Mouse (Mus musculus): ENCODE measurements at regions not wholly inside any gene's neighbourhood (a gene's known extent, or its start where the extent isn't known, plus 50 kb on each side); places are given as distances from the start of the nearest gene placed in this dataset.

DNA sequence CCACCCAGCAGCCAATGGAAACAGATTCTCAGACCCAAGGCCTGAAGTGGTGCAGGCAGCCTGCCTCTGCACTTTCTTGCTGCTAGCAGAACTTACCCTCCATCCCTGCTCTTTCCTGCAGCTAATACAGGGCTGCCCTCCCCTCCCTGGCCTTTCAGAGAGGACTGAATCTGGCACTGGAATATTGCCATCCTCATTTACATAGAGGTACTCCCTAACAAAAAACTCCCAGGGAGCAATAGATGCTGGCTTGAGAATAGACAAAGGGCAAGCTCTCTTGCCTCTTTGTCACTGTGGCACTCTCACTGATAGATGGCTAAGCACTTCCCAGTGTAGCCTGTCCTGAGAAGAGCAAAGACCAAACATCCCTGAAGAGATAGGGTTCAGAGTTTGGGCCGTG, 1088.0 kb downstream of the D3Ertd751e start:
- intact Hi-C loops (cut with DNase I): no loop called here
- TF ChIP-seq CTCF (IDR thresholded peaks at IDR 0.05): no peak
- H3K4me3 ChIP-seq: no peak overlapping the region
- DNase-seq (ENCODE audit: extremely low spot score in 1 of 2, low spot score in 2 of 2): no peak
- H3K27ac ChIP-seq: no peak overlapping the region

DNA sequence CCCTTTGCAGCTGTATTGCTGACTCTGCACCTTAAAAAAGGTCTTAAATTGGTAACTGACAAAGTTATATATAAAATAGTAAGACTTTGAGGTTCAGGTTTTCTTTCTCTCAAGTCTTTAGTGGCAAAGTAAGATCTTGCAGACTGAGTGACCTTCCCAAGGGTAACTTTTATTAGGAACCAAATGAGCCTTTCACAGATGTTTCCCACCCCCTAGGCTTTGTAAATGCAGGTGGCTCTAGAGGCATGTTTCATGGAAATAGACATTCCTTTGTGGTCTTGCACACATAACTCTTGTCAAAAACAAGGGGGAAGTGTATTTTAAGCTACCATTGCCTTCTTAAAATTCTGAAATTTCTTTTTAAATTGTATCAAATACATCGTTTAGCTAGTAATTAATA, 1125.0 kb downstream of the D3Ertd751e start:
- intact Hi-C loops (cut with DNase I): no loop called here
- DNase-seq (ENCODE audit: extremely low spot score in 1 of 2, low spot score in 2 of 2): no peak
- Histone ChIP-seq H3K27ac (no peak overlapping the region), H3K4me3 (no peak overlapping the region)
- TF ChIP-seq CTCF (IDR thresholded peaks at IDR 0.05): no peak

DNA sequence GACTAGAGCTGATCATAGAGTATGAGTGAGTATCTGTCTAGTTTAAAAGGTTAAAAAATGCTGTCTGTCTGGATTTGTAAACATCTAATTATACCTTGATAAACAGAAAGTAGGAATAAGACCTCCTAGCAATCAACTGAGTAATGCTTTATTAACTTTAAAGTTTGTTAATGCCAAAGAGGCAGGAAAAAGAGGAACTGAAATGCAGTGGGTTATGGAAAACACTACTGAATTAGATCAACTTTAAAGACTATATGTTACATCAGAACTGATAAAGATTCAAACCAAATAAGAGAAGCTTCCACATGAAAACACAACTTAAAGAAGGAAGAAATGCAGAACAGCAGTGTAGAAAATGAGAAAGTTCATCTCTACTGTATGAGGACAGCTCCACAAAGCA, 1136.6 kb downstream of the D3Ertd751e start:
- no peak for DNase-seq (ENCODE audit: extremely low spot score in 1 of 2, low spot score in 2 of 2)
- no peak overlapping the region for H3K27ac ChIP-seq
- TF ChIP-seq CTCF (IDR thresholded peaks at IDR 0.05): no peak
- no peak overlapping the region for H3K4me3 ChIP-seq
- intact Hi-C loops (cut with DNase I): no loop called here

DNA sequence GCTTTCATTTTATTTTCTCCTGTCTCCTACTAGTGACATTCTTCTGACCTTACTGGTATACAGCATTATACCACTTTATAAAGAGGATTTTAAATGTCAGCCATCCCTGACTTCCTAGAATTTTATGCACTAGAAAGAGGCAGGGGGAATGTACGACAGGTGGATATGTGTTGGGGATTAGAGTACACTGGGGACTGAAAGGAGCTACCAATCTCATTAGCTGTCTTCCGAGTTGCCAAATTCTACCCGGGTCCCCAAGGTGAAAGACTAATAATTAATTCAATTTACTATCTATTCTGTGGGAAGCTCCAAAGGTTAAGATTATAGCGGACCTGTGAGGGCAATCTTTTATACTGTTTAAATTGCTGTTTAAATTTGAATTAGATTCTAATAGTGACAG, 1142.1 kb downstream of the D3Ertd751e start:
- intact Hi-C loops (cut with DNase I): no loop called here
- H3K4me3 ChIP-seq: no peak overlapping the region
- no peak overlapping the region for H3K27ac ChIP-seq
- no peak for TF ChIP-seq CTCF (IDR thresholded peaks at IDR 0.05)
- no peak for DNase-seq (ENCODE audit: extremely low spot score in 1 of 2, low spot score in 2 of 2)

DNA sequence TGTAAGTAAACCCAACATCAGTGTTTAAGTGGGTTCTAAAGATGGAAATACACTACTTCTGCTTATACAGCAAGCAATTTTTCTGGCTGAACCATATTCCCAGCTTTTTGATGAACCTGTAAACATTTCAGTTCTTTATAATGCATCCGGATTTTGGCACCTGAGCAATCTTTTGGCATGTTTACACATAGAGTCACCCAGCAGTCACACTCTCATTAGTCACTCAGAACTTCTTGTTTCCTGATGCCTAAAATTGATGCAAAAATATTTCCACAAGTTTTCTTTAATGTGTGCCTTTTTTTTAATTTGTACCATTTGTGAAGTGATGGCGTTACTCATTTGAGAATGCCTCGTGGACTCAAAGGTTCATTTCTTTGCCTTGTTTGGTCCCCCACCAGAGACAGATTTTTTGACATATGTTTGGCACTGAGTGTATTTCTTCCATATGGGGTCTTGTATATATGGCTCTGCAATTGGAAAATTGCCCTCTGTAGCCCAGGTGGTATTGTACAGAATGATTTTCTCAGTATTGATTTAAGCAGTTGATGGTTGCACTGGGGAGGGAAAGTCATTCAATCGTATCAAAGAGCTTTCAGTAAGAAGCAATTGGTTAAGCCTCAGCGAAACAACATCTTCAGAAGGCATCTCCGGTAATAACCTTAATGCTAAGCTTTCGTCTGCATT, 1149.7 kb downstream of the D3Ertd751e start:
- intact Hi-C loops (cut with DNase I): no loop called here
- no peak for DNase-seq (ENCODE audit: extremely low spot score in 1 of 2, low spot score in 2 of 2)
- no peak for TF ChIP-seq CTCF (IDR thresholded peaks at IDR 0.05)

DNA sequence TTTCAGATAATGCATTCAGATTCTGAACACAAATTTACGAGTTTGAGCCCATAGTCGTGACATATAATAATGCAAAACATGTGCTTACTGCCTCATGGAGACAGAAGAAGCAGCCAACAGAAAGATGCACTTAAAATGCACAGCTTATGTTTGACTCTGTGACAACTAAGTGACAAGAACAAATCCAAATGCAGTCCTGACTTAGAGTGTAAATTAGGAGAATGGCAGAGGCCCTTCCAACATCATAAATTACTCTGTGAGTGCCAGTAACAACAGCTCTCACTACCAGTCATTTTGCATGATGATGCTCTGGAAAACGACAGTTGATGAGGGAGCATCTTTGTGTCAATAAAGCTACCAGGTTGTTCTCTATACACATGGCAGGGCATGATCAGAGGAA, 1153.4 kb downstream of the D3Ertd751e start:
- intact Hi-C loops (cut with DNase I): no loop called here
- no peak overlapping the region for H3K4me3 ChIP-seq
- no peak for TF ChIP-seq CTCF (IDR thresholded peaks at IDR 0.05)
- H3K27ac ChIP-seq: no peak overlapping the region
- no peak for DNase-seq (ENCODE audit: extremely low spot score in 1 of 2, low spot score in 2 of 2)

More for the DNA sequence above, 1149.7 kb downstream of the D3Ertd751e start:
- no peak overlapping the region for H3K4me3 ChIP-seq
- H3K27ac ChIP-seq: no peak overlapping the region

DNA sequence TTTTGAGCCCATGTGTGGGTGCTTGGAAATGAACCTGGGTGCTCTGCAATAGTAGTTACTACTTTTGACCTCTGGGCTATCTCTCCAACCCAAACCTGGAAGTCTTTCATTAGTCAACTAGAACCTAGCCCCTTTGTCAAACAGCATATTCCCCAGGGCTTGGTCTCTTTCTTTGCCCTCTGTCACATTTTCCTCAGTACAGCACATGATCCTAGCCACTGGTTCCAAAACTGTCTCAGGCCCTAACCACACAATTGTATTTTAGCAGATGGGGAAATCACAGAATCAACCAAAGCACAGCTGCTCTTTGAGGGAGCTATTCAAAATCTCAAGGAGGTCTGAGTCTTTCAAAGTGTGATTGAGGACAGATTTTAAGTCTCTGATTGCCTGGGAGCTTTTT, 1155.5 kb downstream of the D3Ertd751e start:
- intact Hi-C loops (cut with DNase I): no loop called here
- Histone ChIP-seq H3K27ac (no peak overlapping the region), H3K4me3 (no peak overlapping the region)
- no peak for DNase-seq (ENCODE audit: extremely low spot score in 1 of 2, low spot score in 2 of 2)
- no peak for TF ChIP-seq CTCF (IDR thresholded peaks at IDR 0.05)

DNA sequence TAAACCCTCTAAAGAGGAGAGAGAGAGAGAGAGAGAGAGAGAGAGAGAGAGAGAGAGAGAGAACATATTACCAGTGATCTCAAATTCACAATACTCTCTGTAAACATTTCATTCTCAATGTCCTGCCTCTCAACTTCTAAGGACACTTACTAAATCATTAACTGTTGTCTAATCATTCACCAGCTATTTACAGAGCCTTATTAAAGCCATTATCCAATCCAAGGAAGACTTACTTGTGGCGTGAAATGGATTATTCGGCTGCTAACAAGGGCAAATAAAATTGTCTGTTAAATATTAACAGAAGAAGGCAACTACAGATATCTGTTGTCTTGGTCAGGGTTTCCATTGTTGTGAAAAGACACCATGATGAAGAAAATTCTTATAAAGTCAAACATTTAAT, 1156.5 kb downstream of the D3Ertd751e start:
- intact Hi-C loops (cut with DNase I): no loop called here
- no peak for TF ChIP-seq CTCF (IDR thresholded peaks at IDR 0.05)
- Histone ChIP-seq H3K4me3 (no peak overlapping the region), H3K27ac (no peak overlapping the region)
- DNase-seq (ENCODE audit: extremely low spot score in 1 of 2, low spot score in 2 of 2): no peak

DNA sequence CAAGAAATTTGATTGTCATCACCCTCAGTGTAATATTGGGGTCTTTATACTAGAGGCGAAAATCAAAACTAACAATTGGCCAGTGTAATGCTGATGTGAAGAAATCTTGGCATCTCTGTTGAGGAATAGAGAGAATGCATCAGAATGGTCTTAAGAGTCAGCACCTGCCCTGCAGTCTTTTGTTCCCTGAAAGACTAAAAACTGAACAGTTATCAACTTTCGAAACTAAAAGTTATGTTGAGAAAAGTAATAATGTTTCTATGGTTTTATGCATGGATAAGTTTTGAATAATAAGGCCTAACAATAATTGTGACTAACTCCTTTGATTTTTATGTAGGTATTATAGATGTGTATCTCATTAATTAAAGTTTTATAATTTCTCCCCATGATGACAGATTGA, 1158.6 kb downstream of the D3Ertd751e start:
- TF ChIP-seq CTCF (IDR thresholded peaks at IDR 0.05): no peak
- Histone ChIP-seq H3K4me3 (no peak overlapping the region), H3K27ac (no peak overlapping the region)
- intact Hi-C loops (cut with DNase I): loop anchor here (2.0 kb wide), 1 partner anchor 116 kb away; no protein-coding TSS in a partner anchor
- no peak for DNase-seq (ENCODE audit: extremely low spot score in 1 of 2, low spot score in 2 of 2)

DNA sequence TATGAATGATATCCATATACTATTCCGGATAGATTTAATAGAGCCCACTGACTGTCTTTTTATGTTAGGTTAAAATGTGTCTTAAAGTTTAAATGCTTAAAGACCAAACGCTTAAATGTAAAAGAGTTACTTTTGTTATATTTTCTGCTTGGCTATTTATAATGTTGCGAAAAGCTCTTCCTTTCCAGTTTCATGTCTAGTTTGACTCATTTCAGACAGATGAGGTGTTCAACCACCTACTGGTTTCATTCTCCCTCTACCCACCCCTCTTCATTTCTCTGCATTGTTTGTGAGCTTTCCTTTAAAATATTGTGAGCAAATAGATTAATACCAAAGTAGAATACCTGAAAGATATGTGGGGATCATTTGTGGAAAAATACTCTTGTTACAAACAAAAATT, 1163.8 kb downstream of the D3Ertd751e start:
- TF ChIP-seq CTCF (IDR thresholded peaks at IDR 0.05): no peak
- DNase-seq (ENCODE audit: extremely low spot score in 1 of 2, low spot score in 2 of 2): no peak
- H3K27ac ChIP-seq: peak overlapping the region; percentile 62
- intact Hi-C loops (cut with DNase I): loop anchor here (5.0 kb wide), 1 partner anchor 256 kb away; no protein-coding TSS in a partner anchor
- H3K4me3 ChIP-seq: no peak overlapping the region

DNA sequence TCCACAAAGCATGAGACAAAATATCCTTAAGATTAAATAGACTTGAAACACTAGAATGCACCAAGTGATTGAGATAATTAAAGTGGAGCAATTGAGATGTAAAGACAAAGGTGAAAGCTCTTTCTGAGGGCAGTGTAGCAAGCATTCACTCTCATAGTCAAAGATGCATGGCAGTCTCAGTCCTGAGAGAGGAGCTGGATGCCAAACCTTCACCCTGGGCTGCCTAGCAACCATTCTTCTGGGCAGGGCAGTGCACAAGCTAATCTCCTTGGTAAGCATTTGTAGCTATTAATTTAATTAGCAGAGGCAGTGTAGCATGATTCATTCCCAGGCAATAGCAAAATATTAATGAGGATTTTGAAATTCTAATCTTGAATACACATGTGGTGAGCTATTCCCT, 1166.0 kb downstream of the D3Ertd751e start:
- TF ChIP-seq CTCF (IDR thresholded peaks at IDR 0.05): no peak
- Histone ChIP-seq H3K27ac (no peak overlapping the region), H3K4me3 (no peak overlapping the region)
- intact Hi-C loops (cut with DNase I): loop anchor here (5.0 kb wide), 1 partner anchor 254 kb away; no protein-coding TSS in a partner anchor
- DNase-seq (ENCODE audit: extremely low spot score in 1 of 2, low spot score in 2 of 2): no peak

DNA sequence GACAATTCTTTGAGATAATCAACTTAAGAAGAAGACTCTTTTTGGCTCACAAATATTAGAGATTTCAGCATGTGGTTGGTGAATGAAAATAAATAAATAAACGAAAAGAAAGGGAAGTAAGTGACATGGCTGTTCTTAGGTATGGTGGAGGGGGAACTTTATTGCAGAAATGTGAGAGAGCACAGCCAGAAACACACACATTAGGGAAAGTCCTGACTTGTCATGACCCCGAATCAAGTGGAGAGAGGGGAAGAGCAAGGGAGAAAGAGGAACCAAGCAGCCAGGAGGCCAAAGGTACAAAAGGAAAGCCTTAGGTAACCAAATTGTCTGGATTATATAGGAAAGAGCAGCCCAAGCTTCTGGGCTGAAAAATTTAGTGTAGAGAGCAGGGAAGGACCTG, 1172.7 kb downstream of the D3Ertd751e start:
- TF ChIP-seq CTCF (IDR thresholded peaks at IDR 0.05): no peak
- H3K4me3 ChIP-seq: no peak overlapping the region
- DNase-seq (ENCODE audit: extremely low spot score in 1 of 2, low spot score in 2 of 2): no peak
- no peak overlapping the region for H3K27ac ChIP-seq
- intact Hi-C loops (cut with DNase I): no loop called here

DNA sequence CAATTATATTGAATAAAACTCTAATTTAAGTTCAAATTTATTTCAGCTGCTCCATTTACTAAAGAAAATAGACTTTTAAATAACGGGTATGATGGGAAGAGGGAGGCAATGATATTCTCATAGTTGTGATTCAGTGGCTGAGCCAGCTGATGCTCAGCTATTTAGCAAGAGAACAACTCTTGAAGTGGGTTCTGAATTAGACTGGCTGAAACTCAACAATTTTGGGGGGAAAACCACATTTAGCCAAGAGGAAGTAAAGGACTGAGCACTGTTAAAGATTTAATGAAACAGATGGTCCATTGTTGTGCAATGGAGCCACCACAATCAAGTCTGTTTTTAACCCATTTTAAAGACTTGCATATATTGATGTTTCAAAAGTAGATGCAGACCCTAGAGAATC, 1193.0 kb downstream of the D3Ertd751e start:
- TF ChIP-seq CTCF (IDR thresholded peaks at IDR 0.05): no peak
- Histone ChIP-seq H3K27ac (no peak overlapping the region), H3K4me3 (no peak overlapping the region)
- no peak for DNase-seq (ENCODE audit: extremely low spot score in 1 of 2, low spot score in 2 of 2)
- intact Hi-C loops (cut with DNase I): no loop called here

Data from left cerebral cortex, adult 2 months (tissue).